Mouse (Mus musculus) E14TG2a.4 (cell line): ENCODE results near the gene Svop.

Source experiments
- CTCF ChIP-seq: conservative IDR thresholded peaks from 2 replicates; pipeline ENCODE4 v1.5.1; 2014; ENCODE audit warnings: low read length
- NANOG ChIP-seq: IDR thresholded peaks from 2 replicates; pipeline ENCODE4 v1.6.1; 2014; ENCODE audit warnings: borderline replicate concordance, low read length, mixed read lengths
- POU5F1 ChIP-seq: IDR thresholded peaks from 2 replicates; pipeline ENCODE4 v1.6.1; 2014; ENCODE audit warnings: low read length, borderline replicate concordance

DNA sequence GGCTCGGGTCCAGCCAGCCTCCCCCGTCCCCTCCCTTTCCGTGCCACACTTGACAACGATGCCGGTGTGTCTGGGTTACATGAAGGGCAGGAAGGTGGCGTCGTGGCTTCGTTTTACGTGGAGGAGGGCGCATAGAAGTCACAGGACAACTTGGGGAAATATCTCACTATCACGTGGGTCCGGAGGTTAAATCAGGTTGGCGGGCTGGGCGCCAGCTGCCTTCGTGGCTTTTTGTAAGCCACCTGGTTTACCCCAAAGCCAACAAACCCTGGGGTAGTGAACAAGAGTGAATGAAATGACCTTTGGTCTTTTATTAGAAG lies 40.1 kb upstream of the Svop start:
- TF ChIP-seq CTCF (no peak), NANOG (no peak), POU5F1 (no peak)
